Mouse (Mus musculus) adrenal gland, postnatal 25 days (tissue): ENCODE measurements around the gene C130050O18Rik. TPM values are rescaled to one million over a fixed set of nuclear protein-coding genes. Genes with fewer than 3 reads are reported as not detected.

ENCODE experiments used
- DNase-seq: peaks from one replicate; pipeline ENCODE4 v3.0.0; 2021; ENCODE audit warnings: mixed read lengths
- microRNA-seq, 2 experiments: library from miRNA; unstranded; fragments of <30 nt; microRNA quantifications; one replicate each; pipeline ENCODE4 v1.2.0; 2021
- total RNA-seq: library from RNA; stranded (reverse); gene quantifications from 2 replicates; pipeline ENCODE4 v1.2.3, GENCODE M21; 2021

C130050O18Rik gene
- total RNA-seq, 1 experiment from 2014 or later: 0.49 TPM

GRCm38 (mm10) chr5:139459938-139460337, 54.9 kb downstream of the C130050O18Rik start:
- no peak for DNase-seq

- peak; percentile 98 for DNase-seq
Measured at GRCm38 (mm10) chr5:139460384-139461067, 55.4 kb downstream of the C130050O18Rik start, which contains the start of gene 3110082I17Rik. Gene 3110082I17Rik, minus strand, starts transcription at chr5:139460527.

GRCm38 (mm10) chr5:139464874-139465273, 59.8 kb downstream of the C130050O18Rik start:
- no peak for DNase-seq

Small RNA genes lying within 50 kb of the gene (microRNA-seq; reads per million reads assigned to microRNA genes)
- gene Mir339: 424 to 593 reads per million in 2 experiments

Other genes starting within 250 kb of the C130050O18Rik start
- 87.9 and 109 TPM in 2 replicates for gene Sun1, start 204.6 kb upstream of the C130050O18Rik start, total RNA-seq
- gene Get4, start 153.0 kb upstream of the C130050O18Rik start, total RNA-seq: 75.7 and 104 TPM in 2 replicates
- 2.4 and 4.3 TPM in 2 replicates for gene Adap1, start 79.7 kb upstream of the C130050O18Rik start, total RNA-seq
- gene Cox19, start 53.9 kb upstream of the C130050O18Rik start, total RNA-seq: 61.7 and 66.5 TPM in 2 replicates
- not detected in 2 replicates for gene Cyp2w1, start 52.7 kb upstream of the C130050O18Rik start, total RNA-seq
- 13.1 and 16.0 TPM in 2 replicates for gene Gpr146, start 27.6 kb upstream of the C130050O18Rik start, total RNA-seq
- 3.5 and 4.8 TPM in 2 replicates for gene Gper1, start 17.9 kb downstream of the C130050O18Rik start, total RNA-seq
- gene 3110082I17Rik, start 55.2 kb downstream of the C130050O18Rik start, total RNA-seq: 9.8 and 15.8 TPM in 2 replicates
- 22.5 and 31.2 TPM in 2 replicates for gene Zfand2a, start 79.3 kb downstream of the C130050O18Rik start, total RNA-seq
- gene Uncx, start 138.2 kb downstream of the C130050O18Rik start, total RNA-seq: not detected in 2 replicates